Mouse (Mus musculus): ENCODE results near the gene Cpn2.
A peak's percentile ranks its signal among the peaks of the same experiment; 100 is the strongest.

The Cpn2 gene

DNA sequence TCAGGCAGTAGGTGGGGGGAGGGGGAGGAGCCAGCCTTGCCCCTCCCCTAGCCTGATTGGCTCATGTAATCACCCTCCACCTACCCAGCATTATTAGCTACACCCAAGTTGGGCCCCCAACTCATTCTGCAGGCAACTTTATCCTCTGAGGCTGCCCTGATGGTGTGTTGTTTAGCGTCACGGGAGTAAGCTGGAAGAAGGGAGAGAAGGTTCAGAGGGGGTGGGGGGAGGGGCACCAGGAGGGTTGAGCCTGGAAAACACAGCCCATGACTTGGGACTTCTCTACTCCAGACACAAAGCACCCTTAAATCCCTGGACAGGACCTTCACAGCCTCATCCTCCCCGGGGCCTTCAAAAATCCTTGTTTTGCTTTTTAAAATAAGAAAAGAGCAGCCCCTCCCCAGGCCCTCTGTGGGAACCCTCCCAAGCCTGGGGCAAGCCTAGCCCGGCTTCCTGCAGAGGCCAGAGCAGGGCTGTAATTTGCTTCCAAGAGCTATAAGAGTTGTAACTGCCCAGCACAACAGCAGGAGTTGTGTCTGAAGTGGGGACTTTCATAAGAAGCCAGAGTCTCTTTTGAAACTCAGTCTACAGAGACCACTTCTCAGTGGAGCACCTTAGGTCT is 13.5 kb upstream of the Cpn2 start:
- DNase-seq (ENCODE audit: low spot score in 2 of 2), result no peak

DNA sequence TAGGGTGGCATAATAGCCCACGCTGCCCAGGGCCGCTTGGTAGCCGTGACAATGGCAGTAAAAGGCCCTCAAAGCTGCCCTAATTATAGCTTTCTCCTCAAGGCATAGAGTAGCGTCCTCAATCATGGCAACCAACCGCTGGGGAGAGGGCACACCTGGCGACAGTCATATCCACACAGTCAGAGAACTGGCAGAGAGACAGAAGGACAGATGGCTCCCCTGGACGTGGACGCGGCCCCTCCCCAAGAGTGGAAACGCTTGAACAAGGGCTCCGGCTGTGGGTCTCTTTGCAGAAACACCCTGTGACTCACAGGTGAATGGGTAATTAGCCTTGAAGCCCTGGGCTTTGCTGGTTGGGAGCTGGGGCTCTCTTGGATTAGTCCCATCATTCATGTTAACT is 11.1 kb upstream of the Cpn2 start:
- no peak for DNase-seq (ENCODE audit: low spot score in 2 of 2)

DNA sequence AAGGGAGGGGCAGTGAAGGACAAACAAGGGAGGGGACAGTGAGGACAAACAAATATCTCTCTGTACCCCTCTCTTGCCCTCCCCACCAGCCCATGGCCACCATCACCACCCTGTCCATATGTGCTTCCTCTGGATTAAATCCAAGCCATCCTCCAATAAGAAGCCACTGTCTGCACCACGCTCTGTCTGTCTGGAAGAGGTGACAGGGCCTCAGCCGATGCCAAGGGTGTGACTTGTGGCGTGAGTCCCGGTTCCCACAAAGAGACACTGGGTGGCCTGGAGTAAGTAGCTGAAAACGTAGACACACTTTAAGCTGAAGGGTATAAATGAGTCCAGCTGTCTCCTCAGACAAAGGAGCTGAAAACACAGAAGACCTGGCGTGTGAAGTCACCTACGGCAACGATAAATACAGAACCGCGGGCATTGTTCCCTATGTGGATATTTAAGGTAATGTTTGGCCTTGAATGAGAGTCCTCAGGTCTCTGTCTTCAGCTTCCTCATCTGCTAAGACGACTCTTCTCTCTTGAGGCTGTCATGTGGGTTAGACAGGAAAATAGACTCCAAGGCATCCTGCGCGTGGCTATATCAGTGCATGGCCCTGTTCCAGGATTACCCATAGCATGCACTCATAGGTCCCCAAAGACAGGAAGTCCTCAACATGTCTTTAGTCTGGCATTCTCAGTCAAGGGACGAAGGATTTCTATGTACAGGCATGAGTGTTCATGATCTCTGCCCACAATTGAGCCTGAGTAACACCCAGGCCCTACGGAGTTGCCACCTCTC is 8.4 kb upstream of the Cpn2 start:
- no peak for DNase-seq (ENCODE audit: low spot score in 2 of 2)

DNA sequence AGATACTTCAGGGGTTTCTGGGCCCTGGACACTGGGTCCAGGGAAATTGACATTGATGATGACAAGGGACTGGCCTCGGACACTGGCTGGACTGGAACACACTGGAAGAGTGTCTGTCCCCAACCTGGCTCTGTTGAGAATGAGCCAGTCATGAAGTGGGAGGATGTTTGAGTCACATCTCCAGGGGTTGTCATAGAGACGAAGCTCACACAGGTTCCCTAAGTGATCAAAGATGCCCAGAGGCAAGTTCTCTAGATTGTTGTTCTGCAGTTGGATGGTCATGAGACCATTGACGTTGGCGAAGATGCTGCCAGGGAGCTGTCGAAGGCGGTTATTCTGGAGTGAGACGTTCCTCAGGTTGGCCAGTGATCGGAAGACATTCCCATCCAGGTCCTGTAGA is 5.8 kb upstream of the Cpn2 start:
- no peak for DNase-seq (ENCODE audit: low spot score in 2 of 2)

DNA sequence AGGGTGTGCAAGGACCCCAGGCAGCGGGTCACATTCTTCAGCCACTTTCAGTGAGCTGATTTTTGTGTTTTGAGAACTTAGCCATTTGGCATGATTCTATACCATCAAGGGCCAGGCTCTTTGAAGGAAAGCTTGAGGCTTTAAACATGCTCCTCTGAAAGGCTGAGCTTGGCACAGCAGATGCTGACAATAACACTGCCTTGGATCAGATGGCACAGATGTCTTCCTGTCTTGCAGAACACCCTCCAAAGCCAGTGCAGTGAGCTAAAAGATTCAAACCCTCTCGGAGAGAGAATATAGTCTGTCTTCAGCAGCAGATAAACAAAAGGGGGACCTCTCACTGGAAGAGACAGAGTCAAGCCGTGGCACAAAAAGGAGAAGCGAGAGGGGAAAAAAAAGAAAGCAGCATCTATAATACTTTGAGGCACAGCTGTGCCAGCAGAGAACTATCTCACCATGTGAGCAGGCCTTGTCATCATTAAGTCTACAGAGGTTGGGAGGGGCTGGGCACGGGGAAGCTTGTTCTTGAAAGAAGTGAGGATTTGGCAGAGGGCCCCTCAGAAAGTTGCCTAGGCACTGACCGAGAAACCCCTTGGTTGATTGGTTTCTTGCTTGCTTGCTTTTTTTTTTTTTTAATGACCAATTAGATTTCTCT is 4.8 kb upstream of the Cpn2 start:
- DNase-seq (ENCODE audit: low spot score in 2 of 2), result no peak

DNA sequence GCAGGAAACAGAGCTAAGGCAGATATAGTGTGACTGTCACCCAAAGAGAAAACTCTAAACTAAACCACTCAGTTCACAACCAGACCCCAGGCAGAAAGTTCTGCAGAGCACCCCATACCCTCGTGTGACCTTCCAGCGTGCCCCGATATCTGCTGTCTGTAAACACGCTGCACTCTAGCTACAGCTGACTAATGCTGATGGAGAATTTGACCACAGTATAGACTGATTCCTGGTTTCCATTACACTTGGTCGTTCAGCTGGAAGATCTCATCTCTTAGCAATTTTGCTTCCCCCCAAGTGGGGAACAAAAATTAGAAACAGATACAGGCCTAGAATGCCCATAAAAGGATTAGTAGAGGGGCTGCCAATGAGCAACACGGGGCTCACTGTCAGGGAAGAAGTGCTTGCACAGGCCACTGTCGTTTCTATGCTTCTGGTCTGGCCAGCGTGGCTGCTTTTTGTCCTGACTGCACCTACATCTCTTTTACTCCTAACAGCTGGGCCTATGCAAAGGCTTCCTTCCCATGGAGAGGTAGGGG is 4.0 kb upstream of the Cpn2 start:
- DNase-seq (ENCODE audit: low spot score in 2 of 2), result no peak

DNA sequence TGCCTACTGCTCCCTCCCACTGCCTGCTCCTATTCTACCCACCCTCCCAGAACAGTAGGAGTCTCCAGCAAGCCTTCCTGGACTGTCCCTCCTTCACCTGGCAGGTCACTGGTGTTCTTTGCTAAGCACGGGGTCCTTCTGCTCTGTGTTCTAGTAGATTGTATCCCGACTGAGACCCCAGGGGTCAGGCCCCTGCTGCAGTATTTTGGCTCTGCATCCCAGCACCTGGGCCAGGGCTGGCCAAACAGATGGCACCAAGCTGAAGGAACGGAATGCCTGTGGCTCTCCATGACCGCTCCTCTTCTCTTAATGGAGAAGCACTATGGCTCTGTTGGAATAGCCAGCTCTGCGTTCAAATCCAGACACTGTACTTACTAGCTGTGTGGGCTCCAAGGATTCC is 738 bp downstream of the Cpn2 start:
- DNase-seq (ENCODE audit: low spot score in 2 of 2), result no peak

DNA sequence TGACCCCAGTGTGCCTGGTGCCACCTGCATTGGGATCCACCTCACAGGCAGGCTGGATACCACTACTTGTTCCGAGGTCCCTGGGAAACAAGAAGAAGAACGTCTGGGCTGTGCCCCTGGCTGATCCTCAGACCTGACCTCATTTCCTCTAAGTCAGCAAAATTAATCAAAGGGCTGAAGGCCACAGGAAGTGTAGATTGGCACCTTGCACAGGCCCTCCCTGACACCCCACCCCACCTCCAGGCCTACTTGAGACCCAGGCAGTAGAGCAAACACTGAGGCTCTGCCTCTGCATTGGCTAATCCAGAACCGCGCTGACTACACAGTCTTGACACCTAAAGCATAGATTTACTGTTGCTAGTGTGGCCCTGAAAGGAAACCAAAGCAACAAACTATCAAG is 1.7 kb downstream of the Cpn2 start:
- DNase-seq (ENCODE audit: low spot score in 2 of 2), result no peak

DNA sequence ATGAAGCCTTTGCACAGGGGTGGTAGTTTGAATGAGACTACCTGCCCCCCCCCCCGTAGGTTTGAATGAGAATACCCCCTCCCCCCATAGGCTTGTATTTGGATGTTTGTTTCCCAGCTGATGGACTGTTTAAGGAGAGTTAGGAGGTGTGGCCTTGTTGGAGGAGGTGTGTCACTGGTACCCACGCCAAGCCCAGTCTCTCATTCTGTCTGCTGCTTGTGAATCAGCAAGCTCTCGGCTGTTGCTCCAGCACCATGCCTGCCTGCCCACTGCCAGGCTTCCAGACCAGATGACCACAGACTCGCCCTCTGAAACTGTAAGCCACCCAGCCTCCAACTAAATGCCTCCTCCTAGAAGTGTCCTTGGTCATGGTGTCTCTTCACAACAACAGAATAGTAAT is 4.1 kb downstream of the Cpn2 start:
- DNase-seq (ENCODE audit: low spot score in 2 of 2), result no peak

DNA sequence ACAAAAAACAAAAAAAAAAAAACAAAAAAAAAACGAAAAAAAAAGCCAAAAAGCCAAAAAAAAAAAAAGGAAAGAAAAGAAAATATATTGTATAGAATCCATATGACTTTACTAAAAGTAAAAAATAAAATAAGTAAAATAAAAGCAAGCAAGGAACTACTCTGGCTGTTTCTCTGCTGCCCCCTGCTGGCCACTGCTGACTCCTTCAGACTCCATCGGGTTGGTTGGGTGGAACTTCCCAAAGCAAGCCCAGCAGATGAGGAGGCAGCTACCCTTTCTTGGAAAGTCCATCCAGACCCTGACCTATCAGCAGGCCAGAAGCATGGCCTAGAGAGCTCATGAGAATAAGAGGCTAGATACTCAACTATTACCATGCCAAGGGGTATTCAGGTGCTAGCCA is 4.6 kb downstream of the Cpn2 start:
- DNase-seq (ENCODE audit: low spot score in 2 of 2), result peak; percentile 20 to 52

DNA sequence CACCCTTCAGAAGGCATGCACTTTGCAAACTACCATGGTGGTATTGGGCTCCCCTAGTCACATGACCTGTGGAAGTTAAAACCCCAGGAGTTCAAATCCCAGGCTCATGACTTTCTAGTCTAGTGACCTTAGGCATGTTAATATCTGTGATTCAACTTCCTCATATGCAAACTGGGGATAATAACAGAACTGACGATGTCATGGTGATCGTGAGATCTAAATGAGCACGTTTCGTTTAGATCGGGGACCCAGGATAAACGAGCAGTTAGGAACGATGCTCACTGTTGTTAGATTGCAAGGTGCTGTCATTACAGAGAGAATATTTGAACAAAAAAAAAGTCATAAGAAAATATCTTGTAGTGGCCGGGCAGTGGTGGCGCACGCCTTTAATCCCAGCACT is 5.1 kb downstream of the Cpn2 start:
- no peak for DNase-seq (ENCODE audit: low spot score in 2 of 2)

DNA sequence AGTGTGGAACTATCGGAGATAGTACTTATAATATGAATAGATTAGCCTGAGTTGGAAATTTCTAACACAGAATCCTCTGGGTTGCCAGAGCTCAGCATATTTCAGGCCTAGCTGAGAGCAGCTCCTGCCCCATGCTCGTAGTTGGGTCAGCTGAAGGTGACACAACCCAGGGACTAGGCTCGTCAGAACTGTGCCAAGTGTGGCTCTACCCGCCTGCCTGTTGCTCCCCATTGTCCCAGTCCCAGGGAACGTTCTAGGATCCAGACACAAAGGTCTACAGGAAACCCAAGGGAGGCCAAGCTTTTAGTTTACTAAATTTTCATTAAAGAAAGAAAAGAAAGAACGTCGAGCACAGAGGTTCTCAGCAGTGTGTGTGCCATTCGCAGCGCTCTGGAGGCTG is 6.0 kb downstream of the Cpn2 start:
- DNase-seq (ENCODE audit: low spot score in 2 of 2), result no peak

DNA sequence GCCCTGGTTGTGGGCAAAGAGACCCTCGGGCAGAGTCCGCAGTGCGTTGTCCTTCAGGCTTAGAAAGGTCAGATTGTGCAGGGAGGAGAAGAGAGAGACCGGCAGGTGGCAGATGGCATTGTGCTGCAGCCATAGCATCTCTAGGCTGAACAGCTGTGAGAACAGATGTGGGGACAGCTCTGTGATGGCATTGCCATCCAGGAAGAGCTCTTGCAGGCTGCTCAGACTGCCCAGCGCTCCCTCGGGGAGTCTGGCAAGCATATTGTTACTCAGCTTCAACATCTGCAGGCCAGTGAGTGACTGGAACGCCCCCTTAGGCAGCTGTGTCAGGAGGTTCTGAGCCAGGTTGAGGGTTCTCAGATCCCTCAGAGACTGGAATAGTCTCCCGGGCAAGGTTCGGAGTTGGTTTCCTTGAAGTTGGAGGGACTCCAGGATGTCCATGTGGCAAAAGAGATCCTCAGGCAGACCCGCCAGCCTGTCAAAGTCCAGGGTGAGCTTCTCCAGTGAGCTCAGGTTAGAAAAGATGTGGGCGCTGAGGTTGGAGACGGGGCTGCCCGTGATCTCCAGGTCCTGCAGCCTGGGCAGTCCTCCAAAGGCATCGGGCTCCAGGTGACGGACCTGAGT is 7.2 kb downstream of the Cpn2 start:
- no peak for DNase-seq (ENCODE audit: low spot score in 2 of 2)

DNA sequence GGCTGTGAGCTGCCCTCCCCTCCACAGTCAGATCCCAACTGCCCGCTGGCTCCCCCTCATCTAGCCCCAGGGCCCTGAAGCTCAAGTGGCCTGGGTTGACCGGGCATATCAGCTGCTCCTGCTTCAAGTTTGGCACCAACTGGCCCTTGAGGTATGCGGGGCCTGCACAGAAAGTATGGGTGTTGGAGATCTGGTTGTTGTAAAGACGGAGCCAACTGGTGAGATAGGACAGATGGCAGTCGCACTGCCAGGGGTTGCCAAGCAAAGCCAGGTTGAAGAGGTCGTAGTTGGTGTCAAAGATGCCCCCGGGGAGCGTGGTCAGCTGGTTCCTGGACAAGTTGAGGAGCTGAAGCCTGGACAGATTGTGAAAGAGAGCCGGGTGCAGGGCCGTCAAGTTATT is 7.9 kb downstream of the Cpn2 start:
- no peak for DNase-seq (ENCODE audit: low spot score in 2 of 2)

DNA sequence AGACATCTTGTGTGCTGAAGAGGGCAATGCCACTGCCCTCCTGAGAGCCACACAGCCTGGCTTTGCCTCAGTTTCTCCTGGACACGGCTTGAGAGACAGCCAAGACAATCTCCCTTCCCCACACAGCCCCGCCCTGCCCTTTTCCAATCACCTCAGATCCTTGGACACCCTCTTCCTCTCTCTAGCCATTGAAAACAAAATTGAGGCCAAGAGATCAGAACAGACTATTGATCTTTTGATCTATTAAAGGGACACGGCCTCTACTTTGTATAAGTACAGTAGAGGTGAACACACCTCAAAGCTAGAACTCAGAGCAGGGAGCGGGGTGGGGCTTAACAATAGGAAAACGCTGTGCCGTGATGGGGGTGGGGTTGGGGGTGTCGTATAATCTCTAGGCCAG is 8.9 kb downstream of the Cpn2 start:
- no peak for DNase-seq (ENCODE audit: low spot score in 2 of 2)

DNA sequence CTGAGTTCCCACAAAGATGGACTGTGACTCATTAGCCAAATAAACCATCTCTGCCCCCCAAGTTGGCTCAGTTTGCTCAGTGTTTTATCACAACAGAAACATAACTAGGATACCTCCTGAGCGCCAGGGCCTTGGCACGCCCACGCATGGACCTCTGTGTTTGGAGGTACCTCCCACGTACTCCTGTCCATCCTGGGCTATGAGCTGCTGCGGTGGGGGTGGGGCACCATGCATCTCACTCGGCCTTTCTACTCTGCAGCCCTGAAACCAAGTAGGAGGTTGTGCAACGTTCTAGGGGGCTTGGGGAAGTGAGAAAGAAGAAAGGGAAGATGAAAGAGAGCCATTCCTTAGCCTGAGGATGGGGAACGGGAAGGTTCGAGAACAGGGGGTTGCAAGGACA is 9.6 kb downstream of the Cpn2 start:
- no peak for DNase-seq (ENCODE audit: low spot score in 2 of 2)

DNA sequence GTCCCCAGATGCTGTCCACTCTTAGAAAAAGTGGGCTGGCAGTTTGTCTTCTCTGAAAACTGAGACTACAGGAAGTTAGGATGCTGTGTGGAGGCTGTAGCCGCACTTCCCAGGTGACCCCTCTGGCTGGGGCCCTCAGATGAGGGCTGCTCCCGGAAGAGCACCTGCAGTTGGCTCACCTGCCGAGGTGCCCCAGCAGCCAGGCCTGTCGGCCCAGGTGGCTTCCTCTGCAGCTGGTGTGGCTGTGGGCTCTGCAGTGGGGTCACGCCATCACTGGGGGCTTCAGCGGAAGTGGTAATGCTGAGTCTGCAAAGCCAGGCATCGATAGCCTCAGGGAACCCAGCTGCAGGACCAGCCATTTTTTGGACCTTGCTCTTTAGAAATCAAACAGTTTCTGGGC is 12.2 kb downstream of the Cpn2 start:
- no peak for DNase-seq (ENCODE audit: low spot score in 2 of 2)

DNA sequence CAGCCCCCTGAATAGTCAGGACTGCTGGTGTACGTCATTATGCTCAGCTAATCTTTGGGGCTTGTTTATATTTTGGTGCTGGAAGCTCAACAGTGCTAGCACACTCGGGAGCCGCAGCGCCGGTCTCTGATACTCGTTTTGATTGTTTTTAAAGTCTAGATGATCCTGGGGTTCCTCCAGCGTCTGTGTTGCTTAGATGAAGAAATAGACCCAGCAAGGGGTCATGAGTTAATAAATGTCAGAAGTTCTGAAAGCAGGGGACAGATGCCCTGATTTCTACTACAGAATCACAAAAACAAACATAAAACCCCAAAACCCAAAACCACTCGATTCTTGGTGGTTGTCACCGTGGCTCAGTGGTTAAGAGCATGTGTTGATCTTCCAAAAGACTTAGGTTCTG is 13.4 kb downstream of the Cpn2 start:
- DNase-seq (ENCODE audit: low spot score in 2 of 2), result no peak

DNA sequence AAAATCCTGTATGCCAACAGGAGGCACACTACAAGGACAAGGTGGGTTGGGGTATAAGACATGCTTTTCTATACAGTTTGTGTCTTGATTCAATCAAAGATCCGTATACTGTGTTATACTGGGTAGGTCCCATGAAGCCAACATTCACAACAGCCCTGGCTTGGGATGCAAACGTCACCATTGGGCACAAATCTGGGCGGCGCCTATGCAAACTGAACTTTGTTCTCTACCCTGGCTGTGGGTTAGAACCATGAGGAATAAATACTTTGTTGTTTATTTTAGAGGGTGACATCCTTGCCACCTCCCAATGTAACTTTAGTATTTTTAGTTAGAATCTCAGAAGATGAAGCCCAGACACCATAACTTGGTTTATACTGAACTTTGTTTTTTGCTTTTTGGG is 13.9 kb downstream of the Cpn2 start:
- DNase-seq (ENCODE audit: low spot score in 2 of 2), result no peak

DNA sequence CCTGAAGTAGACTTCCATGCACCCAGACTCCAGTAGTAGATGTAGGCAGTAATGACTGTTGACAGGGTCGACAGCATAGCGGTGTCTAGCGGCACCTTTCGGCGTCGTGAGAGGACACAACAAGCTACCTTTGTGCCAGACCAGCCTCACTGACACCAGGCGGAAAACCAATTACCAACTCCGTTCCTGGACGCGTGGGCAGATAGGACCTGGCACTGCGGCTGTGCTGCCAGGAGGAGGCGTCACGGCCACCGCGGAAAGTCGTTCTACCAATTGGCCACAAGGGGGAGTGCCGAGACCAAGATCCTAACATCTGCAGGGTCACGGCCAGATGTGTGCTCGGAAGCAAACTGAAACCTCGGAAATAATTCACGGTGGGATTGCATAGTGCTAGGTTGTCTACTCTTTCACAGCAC is 15.3 kb downstream of the Cpn2 start:
- DNase-seq (ENCODE audit: low spot score in 2 of 2), result peak; percentile 69 to 74

DNA sequence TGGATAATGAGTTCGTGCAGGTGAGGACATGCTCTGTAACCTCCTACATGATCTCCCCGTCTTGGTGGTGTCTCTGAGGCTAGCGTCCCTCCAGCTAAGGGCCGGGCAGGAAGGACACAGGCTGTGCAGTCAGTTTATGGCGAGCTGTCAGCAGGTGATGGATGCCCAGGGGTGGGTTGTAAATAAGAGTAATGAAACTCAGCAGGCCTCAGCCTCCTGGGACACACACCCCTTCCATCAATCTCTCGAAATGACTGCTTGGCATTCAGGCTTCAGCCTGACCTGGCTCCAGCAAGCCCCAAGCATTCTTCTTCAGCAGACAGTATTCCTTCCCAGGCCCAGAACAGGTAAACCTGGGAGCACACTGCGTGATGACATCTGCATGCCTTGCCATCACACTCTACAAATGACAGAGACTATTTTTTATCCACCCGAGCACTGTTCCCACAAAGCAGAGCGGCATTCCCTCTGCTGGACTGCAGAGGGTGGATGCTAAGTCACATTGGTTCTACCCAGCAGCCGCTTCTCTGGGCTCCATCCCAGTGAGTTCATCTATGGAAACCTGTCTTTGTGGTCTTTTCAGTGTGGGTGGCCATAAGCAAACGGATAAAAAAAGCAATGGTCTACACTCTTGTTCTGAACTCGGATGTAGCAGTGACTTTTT is 23.1 kb downstream of the Cpn2 start:
- peak in 1 of 2 experiments; percentile 19 for DNase-seq (ENCODE audit: low spot score in 2 of 2)

DNA sequence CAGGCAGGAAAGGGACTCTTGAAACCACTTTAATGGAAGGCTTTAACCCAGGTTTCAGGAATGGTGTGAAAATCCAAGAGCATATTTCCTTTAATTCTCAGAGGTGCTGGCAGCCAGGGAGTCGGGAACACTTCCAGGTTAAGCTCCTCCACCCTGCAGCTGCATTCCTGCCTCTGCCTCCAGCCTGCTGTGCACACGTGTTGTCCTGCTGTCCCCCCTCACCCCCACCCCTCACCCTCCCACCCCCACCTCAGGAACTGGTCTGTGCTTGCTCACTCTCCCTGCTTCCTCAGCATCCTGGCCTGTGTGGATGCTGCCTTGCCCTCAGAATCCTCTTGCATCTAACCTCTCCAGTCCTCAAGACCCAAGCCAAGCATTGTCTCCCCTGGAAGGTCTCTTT is 25.7 kb downstream of the Cpn2 start:
- DNase-seq (ENCODE audit: low spot score in 2 of 2), result no peak

Data from urinary bladder, adult 18-20 months (tissue).